Mouse (Mus musculus): Measurements from ENCODE around the gene Cdk6.

The Cdk6 gene

DNA sequence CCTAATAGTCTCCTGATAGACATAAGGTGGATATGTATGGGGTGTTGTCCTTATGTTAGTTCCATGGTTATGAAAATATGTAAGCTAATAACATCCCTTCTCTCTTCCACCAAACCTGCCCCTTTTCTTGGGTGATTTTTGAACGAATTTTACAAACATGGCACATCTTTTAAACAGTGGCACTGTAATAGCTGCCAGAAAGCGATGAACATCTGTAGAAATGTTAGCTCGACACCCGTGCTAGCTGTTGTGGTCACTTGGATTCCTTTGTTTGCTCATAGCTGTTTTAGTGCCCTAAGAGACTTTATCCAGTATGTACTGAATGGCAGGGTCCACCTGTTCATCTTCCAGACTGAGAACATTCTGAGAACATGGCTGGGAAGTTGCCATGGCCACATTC, 230.0 kb downstream of the Cdk6 start, which contains the start of gene 1700109H08Rik:
Gene 1700109H08Rik, plus strand, starts transcription at position 301 of the 400 bp plus-strand sequence.
- no peak for DNase-seq (ENCODE audit: low spot score in 2 of 2)

GRCm38 (mm10) chr5:3574825-3575224, 233.5 kb downstream of the Cdk6 start:
- DNase-seq (ENCODE audit: low spot score in 2 of 2), result no peak

- no peak for DNase-seq (ENCODE audit: low spot score in 2 of 2)
Observed at GRCm38 (mm10) chr5:3577939-3578338, 236.7 kb downstream of the Cdk6 start.

- no peak for DNase-seq (ENCODE audit: low spot score in 2 of 2)
Observed at GRCm38 (mm10) chr5:3579066-3579465, 237.8 kb downstream of the Cdk6 start.

Data from right cerebral cortex, postnatal 10 days (tissue).